Mouse (Mus musculus) MEL (cell line): ENCODE measurements at regions not wholly inside any gene's neighbourhood (a gene's known extent, or its start where the extent isn't known, plus 50 kb on each side); places are given as distances from the start of the nearest gene placed in this dataset.

ENCODE experiments used
- BHLHE40 ChIP-seq: IDR thresholded peaks from 2 replicates; pipeline ENCODE4 v1.6.1; 2012; ENCODE audit warnings: low read depth, mild to moderate bottlenecking, inconsistent platforms, low read length, improper control_type of control experiment, borderline replicate concordance
- CTCF ChIP-seq, 3 experiments: IDR thresholded peaks in 2 of 3; conservative IDR thresholded peaks in 1 of 3; 2 replicates each; pipeline ENCODE4 v1.5.1; 2011 to 2012; ENCODE audit warnings: low read length in 3 of 3, low read depth in 2 of 3, mild to moderate bottlenecking in 2 of 3, improper control_type of control experiment in 1 of 3, inconsistent platforms in 1 of 3, mixed read lengths in 1 of 3, moderate library complexity in 1 of 3; ENCODE audit not compliant: control insufficient read depth in 1 of 3, insufficient read depth in 1 of 3, poor library complexity in 1 of 3, severe bottlenecking in 1 of 3
- ELF1 ChIP-seq: IDR thresholded peaks from 2 replicates; pipeline ENCODE4 v1.6.1; 2014; ENCODE audit warnings: low read depth, mild to moderate bottlenecking, inconsistent platforms, low read length, improper control_type of control experiment, moderate library complexity
- EP300 ChIP-seq, 2 experiments: IDR thresholded peaks; 2 replicates each; pipeline ENCODE4 v1.6.1; 2011; ENCODE audit warnings: improper control_type of control experiment in 2 of 2, low read length in 2 of 2, low read depth in 1 of 2, mild to moderate bottlenecking in 1 of 2
- GABPA ChIP-seq: IDR thresholded peaks from 2 replicates; pipeline ENCODE4 v1.6.1; 2012; ENCODE audit warnings: low read depth, mild to moderate bottlenecking, inconsistent platforms, low read length, improper control_type of control experiment, moderate library complexity
- MEF2A ChIP-seq: IDR thresholded peaks from 2 replicates; pipeline ENCODE4 v1.6.1; 2014; ENCODE audit warnings: low read depth, mild to moderate bottlenecking, inconsistent platforms, low read length, improper control_type of control experiment; ENCODE audit not compliant: poor library complexity, insufficient replicate concordance, severe bottlenecking; ENCODE audit errors: extremely low read depth
- MYC ChIP-seq: IDR thresholded peaks from 2 replicates; pipeline ENCODE4 v1.6.1; 2011; ENCODE audit warnings: low read depth, mild to moderate bottlenecking, low read length, improper control_type of control experiment, moderate library complexity
- POLR2A ChIP-seq, 2 experiments: IDR thresholded peaks; 2 replicates each; pipeline ENCODE4 v1.6.1; 2011 to 2012; ENCODE audit warnings: low read length in 2 of 2, mild to moderate bottlenecking in 2 of 2, control low read depth in 1 of 2, improper control_type of control experiment in 1 of 2, low read depth in 1 of 2, moderate library complexity in 1 of 2; ENCODE audit not compliant: control insufficient read depth in 1 of 2, insufficient read depth in 1 of 2, poor library complexity in 1 of 2
- POLR2AphosphoS2 ChIP-seq: IDR thresholded peaks from 2 replicates; pipeline ENCODE4 v1.6.1; 2011; ENCODE audit warnings: low read length, improper control_type of control experiment
- SMC3 ChIP-seq: IDR thresholded peaks from 2 replicates; pipeline ENCODE4 v1.6.1; 2011; ENCODE audit warnings: low read depth, low read length, improper control_type of control experiment
- TBP ChIP-seq: IDR thresholded peaks from 2 replicates; pipeline ENCODE4 v1.8.0; 2011; ENCODE audit warnings: low read depth, low read length, improper control_type of control experiment
- ZNF384 ChIP-seq: IDR thresholded peaks from 2 replicates; pipeline ENCODE4 v1.6.1; 2012; ENCODE audit warnings: low read depth, mild to moderate bottlenecking, inconsistent platforms, low read length, improper control_type of control experiment

- TF ChIP-seq POLR2A (IDR thresholded peaks at IDR 0.05; ENCODE audit: control insufficient read depth in 1 of 2, insufficient read depth in 1 of 2, low read depth in 1 of 2, low read length in 2 of 2, poor library complexity in 1 of 2) (no peak), ELF1 (no peak), CTCF (IDR thresholded peaks at IDR 0.05 in 2 of 3, conservative IDR thresholded peaks at IDR 0.05 in 1 of 3; ENCODE audit: control insufficient read depth in 1 of 3, insufficient read depth in 1 of 3, low read depth in 2 of 3, low read length in 3 of 3, poor library complexity in 1 of 3, severe bottlenecking in 1 of 3) (no peak), POLR2AphosphoS2 (no peak), ZNF384 (no peak), BHLHE40 (no peak), MEF2A (no peak), EP300 (IDR thresholded peaks at IDR 0.05; ENCODE audit: low read depth in 1 of 2, low read length in 2 of 2) (no peak), SMC3 (no peak), GABPA (no peak), TBP (no peak), MYC (no peak)
Measured at GRCm38 (mm10) chr5:129270051-129270472, 173.5 kb downstream of the Adgrd1 start.
